Mouse (Mus musculus): ENCODE data around the gene Dennd6a. TPM values are rescaled to one million over a fixed set of nuclear protein-coding genes. Genes with fewer than 3 reads are reported as not detected.

Dennd6a gene
- polyA plus RNA-seq, 1 experiment from 2014 or later, result 32.1 TPM

DNA sequence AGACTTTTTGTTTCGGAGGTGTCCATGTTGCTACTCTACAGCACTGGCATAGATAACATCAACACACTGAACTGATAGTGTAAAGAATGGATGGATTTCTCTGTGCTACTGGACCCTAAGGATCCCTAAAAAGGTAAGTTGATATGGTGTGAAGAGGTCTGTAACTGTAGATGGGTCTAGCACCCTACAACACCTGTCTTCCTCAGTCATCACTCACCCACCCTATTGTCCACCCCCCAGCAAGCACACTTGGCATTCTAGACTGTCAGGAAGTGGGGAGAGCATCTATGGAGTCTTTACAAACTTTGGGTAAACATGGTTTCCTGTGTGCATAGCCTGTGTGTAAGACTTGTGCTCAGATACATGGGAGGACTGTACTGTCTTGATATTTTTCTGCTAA lies 31.5 kb upstream of the Dennd6a start:
- no peak overlapping the region for H3K27ac ChIP-seq
- no peak overlapping the region for H3K9ac ChIP-seq
- no peak overlapping the region for H3K4me2 ChIP-seq
- H3K27me3 ChIP-seq, result no peaks in the 10 kb centered on the region
- H3K9me3 ChIP-seq, result no peaks in the 10 kb centered on the region
- no peak for ATAC-seq (ENCODE audit: borderline replicate concordance, extremely low read depth, low FRiP score, low TSS enrichment)
- H3K4me3 ChIP-seq, result no peak overlapping the region
- 88% methylated on average over 1 of the region's 1 CpGs for WGBS
- no peaks in the 10 kb centered on the region for H3K36me3 ChIP-seq
- no peaks in the 10 kb centered on the region for H3K4me1 ChIP-seq

DNA sequence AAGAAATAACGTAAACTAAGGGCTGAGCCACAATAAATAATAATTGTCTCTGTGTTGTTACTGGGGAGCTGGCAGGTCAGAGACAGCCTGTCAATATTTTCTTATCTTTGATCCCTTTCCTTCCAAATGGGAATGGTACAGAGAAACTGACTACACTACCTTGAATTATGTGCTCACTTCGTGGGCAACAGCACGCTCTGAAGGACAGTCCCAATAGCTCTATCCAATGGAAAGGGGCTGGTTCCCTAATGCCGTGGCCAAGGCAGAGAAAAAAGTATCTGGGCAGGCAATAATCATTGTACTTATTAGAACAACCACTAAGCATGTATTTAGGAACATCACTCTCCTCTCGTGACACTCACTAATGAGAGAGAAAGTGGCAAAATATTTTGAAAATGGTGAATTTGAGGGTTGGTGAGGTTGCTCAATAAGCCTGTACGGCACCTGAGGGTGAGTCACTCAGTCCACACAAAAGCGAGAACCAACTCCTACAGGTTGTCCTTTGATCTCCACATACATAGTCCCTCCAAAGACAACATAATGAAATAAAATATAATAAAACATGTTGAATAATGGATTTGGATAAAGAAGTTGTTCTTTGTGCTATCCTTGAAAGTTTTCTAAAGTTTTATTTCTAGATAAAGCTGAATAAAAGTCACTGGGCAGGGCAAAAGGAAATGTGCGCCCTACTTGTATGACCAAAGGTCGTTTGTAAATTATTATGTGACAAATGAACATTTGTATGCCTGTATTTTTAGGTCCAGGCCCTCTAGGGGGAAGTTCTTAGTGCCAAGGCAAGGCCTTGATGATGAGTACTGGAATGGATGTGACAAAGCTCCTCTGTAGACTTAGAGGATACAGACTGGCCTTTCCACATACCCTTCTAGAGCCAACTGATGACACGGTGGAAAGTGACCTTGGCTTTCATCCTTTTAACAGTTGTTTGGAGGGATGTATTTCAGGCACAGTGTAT lies 25.9 kb upstream of the Dennd6a start:
- Histone ChIP-seq H3K4me2 (no peak overlapping the region), H3K4me3 (no peak overlapping the region), H3K27me3 (no peaks in the 10 kb centered on the region), H3K27ac (no peak overlapping the region), H3K36me3 (no peaks in the 10 kb centered on the region), H3K4me1 (no peaks in the 10 kb centered on the region), H3K9me3 (no peaks in the 10 kb centered on the region), H3K9ac (no peak overlapping the region)
- ATAC-seq (ENCODE audit: borderline replicate concordance, extremely low read depth, low FRiP score, low TSS enrichment), result no peak
- WGBS, result 68% methylated on average over 10 of the region's 10 CpGs

DNA sequence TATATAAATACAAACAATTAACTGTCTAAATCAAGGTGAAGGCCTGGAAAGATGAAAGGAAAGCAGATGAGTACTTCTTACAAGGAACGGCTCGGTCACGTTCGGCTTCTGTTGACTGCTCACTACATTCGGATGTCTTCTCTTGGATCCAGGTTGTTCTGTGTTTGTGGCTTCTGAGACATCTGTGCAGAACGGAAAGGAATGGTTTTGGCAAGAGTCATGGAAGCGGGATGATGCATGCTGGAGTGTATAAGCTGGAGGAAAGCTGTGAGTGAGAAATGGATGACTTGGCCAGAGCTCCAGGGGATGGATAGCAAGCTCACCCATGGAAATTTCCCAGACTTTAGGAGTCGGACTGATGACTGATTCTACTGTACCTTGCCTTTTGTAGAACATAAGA lies 22.9 kb upstream of the Dennd6a start:
- no peaks in the 10 kb centered on the region for H3K9me3 ChIP-seq
- no peaks in the 10 kb centered on the region for H3K27me3 ChIP-seq
- no peak overlapping the region for H3K9ac ChIP-seq
- WGBS, result 86% methylated on average over 8 of the region's 8 CpGs
- no peak for ATAC-seq (ENCODE audit: borderline replicate concordance, extremely low read depth, low FRiP score, low TSS enrichment)
- no peak overlapping the region for H3K4me3 ChIP-seq
- no peaks in the 10 kb centered on the region for H3K4me1 ChIP-seq
- no peak overlapping the region for H3K27ac ChIP-seq
- H3K36me3 ChIP-seq, result no peaks in the 10 kb centered on the region
- H3K4me2 ChIP-seq, result no peak overlapping the region

DNA sequence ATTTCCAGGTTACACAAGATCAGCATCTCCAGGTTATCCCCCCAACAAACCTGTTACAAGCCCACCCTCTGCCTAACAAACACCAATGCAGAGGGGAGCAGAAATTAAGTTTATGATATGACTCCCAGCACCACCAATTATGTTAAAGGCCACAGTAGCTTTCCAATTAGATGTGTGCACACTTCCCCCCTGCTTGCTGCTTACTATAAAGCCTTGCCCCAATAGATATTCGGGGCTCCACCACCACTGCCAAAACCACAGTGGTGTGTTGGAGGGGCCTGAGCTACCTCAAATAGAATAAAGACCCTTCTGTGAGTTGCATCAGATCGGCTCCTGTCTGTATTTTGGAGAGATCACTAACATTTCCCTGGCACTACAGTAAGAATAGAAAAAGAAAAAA lies 21.2 kb upstream of the Dennd6a start:
- Histone ChIP-seq H3K4me2 (no peak overlapping the region), H3K27ac (no peak overlapping the region), H3K9me3 (no peaks in the 10 kb centered on the region), H3K4me1 (0 out of 2 replicates have a peak, but pooled peaks cover under 1% of the 10 kb centered on the region), H3K36me3 (no peaks in the 10 kb centered on the region), H3K9ac (no peak overlapping the region), H3K4me3 (no peak overlapping the region), H3K27me3 (no peaks in the 10 kb centered on the region)
- 78% methylated on average over 2 of the region's 2 CpGs for WGBS
- no peak for ATAC-seq (ENCODE audit: borderline replicate concordance, extremely low read depth, low FRiP score, low TSS enrichment)

GRCm38 (mm10) chr14:26552853-26553252 lies 20.8 kb upstream of the Dennd6a start:
- H3K27me3 ChIP-seq, result no peaks in the 10 kb centered on the region
- no peak overlapping the region for H3K4me3 ChIP-seq
- H3K9me3 ChIP-seq, result no peaks in the 10 kb centered on the region
- H3K36me3 ChIP-seq, result no peaks in the 10 kb centered on the region
- no peak overlapping the region for H3K9ac ChIP-seq
- 72% methylated on average over 3 of the region's 3 CpGs for WGBS
- no peak for ATAC-seq (ENCODE audit: borderline replicate concordance, extremely low read depth, low FRiP score, low TSS enrichment)
- no peak overlapping the region for H3K4me2 ChIP-seq
- no peak overlapping the region for H3K27ac ChIP-seq
- 0 out of 2 replicates have a peak, but pooled peaks cover 5% of the 10 kb centered on the region for H3K4me1 ChIP-seq

- no peaks in the 10 kb centered on the region for H3K9me3 ChIP-seq
- no peak overlapping the region for H3K4me3 ChIP-seq
- H3K4me2 ChIP-seq, result no peak overlapping the region
- ATAC-seq (ENCODE audit: borderline replicate concordance, extremely low read depth, low FRiP score, low TSS enrichment), result no peak
- H3K36me3 ChIP-seq, result no peaks in the 10 kb centered on the region
- WGBS, result 10% methylated on average over 1 of the region's 1 CpGs
- H3K9ac ChIP-seq, result no peak overlapping the region
- no peaks in the 10 kb centered on the region for H3K27me3 ChIP-seq
- no peak overlapping the region for H3K27ac ChIP-seq
- 0 out of 2 replicates have a peak, but pooled peaks cover 7% of the 10 kb centered on the region for H3K4me1 ChIP-seq
These were observed 16.1 kb upstream of the Dennd6a start for GRCm38 (mm10) chr14:26557581-26557980.

DNA sequence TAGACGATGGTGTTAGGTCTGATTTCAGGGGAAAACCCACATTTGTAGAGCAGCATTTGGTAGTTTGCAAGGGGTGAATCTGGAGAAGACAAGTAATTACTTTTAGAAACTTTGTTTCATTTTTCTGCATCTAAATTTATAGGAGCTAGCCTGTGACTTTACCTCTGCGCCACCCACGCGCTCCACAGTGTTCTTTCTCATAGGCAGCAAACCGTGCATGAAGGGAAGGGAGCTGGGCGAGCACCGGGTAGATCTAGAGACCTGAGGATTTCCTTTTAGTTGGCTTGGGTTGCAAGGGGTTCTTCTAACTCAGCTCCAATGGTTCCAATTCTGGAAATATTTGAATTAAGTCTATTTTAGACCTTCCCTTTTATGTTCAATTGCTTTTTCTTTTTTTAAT lies 15.1 kb upstream of the Dennd6a start:
- no peak for ATAC-seq (ENCODE audit: borderline replicate concordance, extremely low read depth, low FRiP score, low TSS enrichment)
- Histone ChIP-seq H3K27me3 (no peaks in the 10 kb centered on the region), H3K4me2 (no peak overlapping the region), H3K36me3 (no peaks in the 10 kb centered on the region), H3K9me3 (no peaks in the 10 kb centered on the region), H3K4me3 (no peak overlapping the region), H3K4me1 (0 out of 2 replicates have a peak, but pooled peaks cover 7% of the 10 kb centered on the region), H3K27ac (no peak overlapping the region), H3K9ac (no peak overlapping the region)
- 82% methylated on average over 7 of the region's 7 CpGs for WGBS

DNA sequence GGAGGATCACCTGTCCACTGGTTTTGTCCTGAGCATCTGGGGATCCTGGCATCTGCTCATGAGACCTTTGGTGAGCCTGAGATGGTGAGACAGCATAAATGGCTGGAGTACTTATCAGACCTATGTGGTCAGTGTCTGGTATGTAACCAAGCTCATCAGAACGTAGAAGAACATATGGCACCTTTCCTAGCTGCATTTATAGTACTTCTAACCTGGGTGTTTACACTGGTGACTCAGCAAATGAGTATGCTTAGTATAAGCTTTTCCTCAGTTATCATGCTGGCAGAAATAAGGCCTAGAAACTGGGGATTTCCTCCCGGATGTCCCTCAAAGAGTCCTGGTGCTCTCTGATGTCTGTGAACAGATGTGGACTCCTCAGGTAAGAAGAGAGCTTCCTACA lies 11.4 kb upstream of the Dennd6a start:
- H3K4me2 ChIP-seq, result no peak overlapping the region
- no peak overlapping the region for H3K27ac ChIP-seq
- 84% methylated on average over 2 of the region's 2 CpGs for WGBS
- H3K27me3 ChIP-seq, result no peaks in the 10 kb centered on the region
- ATAC-seq (ENCODE audit: borderline replicate concordance, extremely low read depth, low FRiP score, low TSS enrichment), result no peak
- H3K9ac ChIP-seq, result no peak overlapping the region
- 0 out of 2 replicates have a peak, but pooled peaks cover 7% of the 10 kb centered on the region for H3K4me1 ChIP-seq
- H3K9me3 ChIP-seq, result no peaks in the 10 kb centered on the region
- no peaks in the 10 kb centered on the region for H3K36me3 ChIP-seq
- no peak overlapping the region for H3K4me3 ChIP-seq

GRCm38 (mm10) chr14:26569880-26570279 lies 3.8 kb upstream of the Dennd6a start:
- H3K9me3 ChIP-seq, result no peaks in the 10 kb centered on the region

GRCm38 (mm10) chr14:26571951-26572675 lies 1.5 kb upstream of the Dennd6a start:
- Histone ChIP-seq H3K27me3 (no peaks in the 10 kb centered on the region), H3K9me3 (no peaks in the 10 kb centered on the region), H3K9ac (no peak overlapping the region), H3K27ac (no peak overlapping the region), H3K4me1 (no peaks in the 10 kb centered on the region), H3K36me3 (no peaks in the 10 kb centered on the region), H3K4me3 (no peak overlapping the region), H3K4me2 (no peak overlapping the region)
- no peak for ATAC-seq (ENCODE audit: borderline replicate concordance, extremely low read depth, low FRiP score, low TSS enrichment)
- WGBS, result 42% methylated on average over 4 of the region's 4 CpGs

More at GRCm38 (mm10) chr14:26569880-26570279, 3.8 kb upstream of the Dennd6a start:
- no peaks in the 10 kb centered on the region for H3K27me3 ChIP-seq
- no peak overlapping the region for H3K27ac ChIP-seq
- ATAC-seq (ENCODE audit: borderline replicate concordance, extremely low read depth, low FRiP score, low TSS enrichment), result no peak
- 81% methylated on average over 4 of the region's 4 CpGs for WGBS
- no peak overlapping the region for H3K4me2 ChIP-seq
- no peak overlapping the region for H3K4me3 ChIP-seq
- H3K4me1 ChIP-seq, result no peaks in the 10 kb centered on the region
- no peaks in the 10 kb centered on the region for H3K36me3 ChIP-seq
- no peak overlapping the region for H3K9ac ChIP-seq

DNA sequence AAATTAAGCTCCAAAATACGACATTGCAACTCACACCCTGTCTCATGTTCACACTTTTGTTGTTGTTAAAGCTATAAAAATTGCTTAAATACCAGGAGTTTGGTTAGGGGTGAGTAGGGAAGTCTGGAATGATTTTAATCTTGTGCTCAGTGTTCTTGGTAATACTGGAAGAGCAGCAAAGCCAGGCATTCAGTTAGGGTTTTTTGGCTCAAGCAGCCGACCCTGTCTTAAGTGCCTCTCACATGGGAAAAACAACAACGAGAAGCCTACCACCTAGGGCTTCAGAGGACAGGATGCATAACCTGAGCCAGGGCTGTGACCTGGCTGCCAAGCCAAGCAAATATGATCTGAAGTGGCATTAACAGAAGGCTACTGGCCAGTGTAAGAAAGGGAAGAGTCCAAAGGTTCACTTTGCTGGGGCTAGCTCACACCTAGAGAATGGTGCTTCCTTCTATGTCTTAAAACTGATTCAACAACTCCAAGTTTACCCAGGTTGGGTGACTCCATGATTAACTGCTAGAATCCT lies 2.7 kb downstream of the Dennd6a start:
- no peak for ATAC-seq (ENCODE audit: borderline replicate concordance, extremely low read depth, low FRiP score, low TSS enrichment)
- Histone ChIP-seq H3K4me1 (peaks cover 8% of the 10 kb centered on the region), H3K9ac (no peak overlapping the region), H3K36me3 (no peaks in the 10 kb centered on the region), H3K4me3 (no peak overlapping the region), H3K9me3 (no peaks in the 10 kb centered on the region), H3K27ac (no peak overlapping the region), H3K4me2 (no peak overlapping the region), H3K27me3 (no peaks in the 10 kb centered on the region)
- 69% methylated on average over 3 of the region's 3 CpGs for WGBS

Measured in lung, embryonic 15.5 days (tissue).